Mouse (Mus musculus): ENCODE data around the gene Chrm3.

Chrm3 gene

GRCm38 (mm10) chr13:10066829-10067618 is 293.6 kb downstream of the Chrm3 start:
- DNase-seq, result no peak

GRCm38 (mm10) chr13:10065776-10066175 is 294.9 kb downstream of the Chrm3 start:
- DNase-seq, result peak; percentile 66

- no peak for DNase-seq
Measured at GRCm38 (mm10) chr13:10062681-10063080, 298.0 kb downstream of the Chrm3 start.

GRCm38 (mm10) chr13:10058993-10059392 is 301.7 kb downstream of the Chrm3 start:
- no peak for DNase-seq

- no peak for DNase-seq
Measured at GRCm38 (mm10) chr13:10057644-10058198, 302.9 kb downstream of the Chrm3 start.

- no peak for DNase-seq
Measured at GRCm38 (mm10) chr13:10054086-10054485, 306.6 kb downstream of the Chrm3 start.

GRCm38 (mm10) chr13:10053301-10053889 is 307.3 kb downstream of the Chrm3 start:
- DNase-seq, result no peak

GRCm38 (mm10) chr13:10045651-10046350 is 314.8 kb downstream of the Chrm3 start:
- no peak for DNase-seq

- no peak for DNase-seq
Measured at GRCm38 (mm10) chr13:10044084-10044483, 316.6 kb downstream of the Chrm3 start.

- no peak for DNase-seq
Measured at GRCm38 (mm10) chr13:10033570-10034399, 326.9 kb downstream of the Chrm3 start.

GRCm38 (mm10) chr13:10031547-10031946 is 329.1 kb downstream of the Chrm3 start:
- no peak for DNase-seq

GRCm38 (mm10) chr13:10029944-10030343 is 330.7 kb downstream of the Chrm3 start:
- DNase-seq, result no peak

- no peak for DNase-seq
Measured at GRCm38 (mm10) chr13:10025134-10025533, 335.5 kb downstream of the Chrm3 start.

GRCm38 (mm10) chr13:10023112-10023511 is 337.5 kb downstream of the Chrm3 start:
- no peak for DNase-seq

GRCm38 (mm10) chr13:10019252-10019651 is 341.4 kb downstream of the Chrm3 start:
- no peak for DNase-seq

GRCm38 (mm10) chr13:10002916-10003315 is 357.7 kb downstream of the Chrm3 start:
- no peak for DNase-seq

- no peak for DNase-seq
Measured at GRCm38 (mm10) chr13:9997664-9998328, 362.9 kb downstream of the Chrm3 start.

- no peak for DNase-seq
Measured at GRCm38 (mm10) chr13:9995852-9996251, 364.8 kb downstream of the Chrm3 start.

GRCm38 (mm10) chr13:9993571-9993970 is 367.1 kb downstream of the Chrm3 start:
- DNase-seq, result no peak

GRCm38 (mm10) chr13:9992640-9993039 is 368.0 kb downstream of the Chrm3 start:
- no peak for DNase-seq

GRCm38 (mm10) chr13:9985648-9986047 is 375.0 kb downstream of the Chrm3 start:
- no peak for DNase-seq

- no peak for DNase-seq
Measured at GRCm38 (mm10) chr13:9983293-9983692, 377.4 kb downstream of the Chrm3 start.
